Mouse (Mus musculus) midbrain, embryonic 16.5 days (tissue): ENCODE results near the gene Slc6a17. TPM values are rescaled to one million over a fixed set of nuclear protein-coding genes. Genes with fewer than 3 reads are reported as not detected.

Experiments
- ATAC-seq: fragments of 200-750 bp; cut with Nextera tagmentation; 2 replicates; pipeline ENCODE4 v1.8.0; 2017; ENCODE audit warnings: moderate TSS enrichment
- H3K27ac ChIP-seq: fragments of 300-500 bp; sonication (generic); 2 replicates; pipeline ENCODE4 v1.5.1; 2014; ENCODE audit warnings: mild to moderate bottlenecking, low read length, mixed read lengths
- H3K27me3 ChIP-seq: fragments of 300-500 bp; sonication (generic); 2 replicates; pipeline ENCODE4 v1.6.1; 2014; ENCODE audit warnings: low read depth, low read length, mixed read lengths; ENCODE audit not compliant: control insufficient read depth, insufficient read depth
- H3K36me3 ChIP-seq: fragments of 300-500 bp; sonication (generic); 2 replicates; pipeline ENCODE4 v1.6.1; 2014; ENCODE audit warnings: mild to moderate bottlenecking, low read length, moderate library complexity, mixed read lengths; ENCODE audit not compliant: control insufficient read depth, insufficient read depth
- H3K4me1 ChIP-seq: fragments of 300-500 bp; sonication (generic); 2 replicates; pipeline ENCODE4 v1.6.1; 2014; ENCODE audit warnings: mild to moderate bottlenecking, low read length, mixed read lengths; ENCODE audit not compliant: control insufficient read depth, insufficient read depth
- H3K4me2 ChIP-seq: fragments of 300-500 bp; sonication (generic); 2 replicates; pipeline ENCODE4 v1.6.1; 2014; ENCODE audit warnings: mild to moderate bottlenecking, low read length, mixed read lengths
- H3K4me3 ChIP-seq: fragments of 300-500 bp; sonication (generic); 2 replicates; pipeline ENCODE4 v1.5.1; 2014; ENCODE audit warnings: low read depth, mild to moderate bottlenecking, low read length, moderate library complexity, mixed read lengths
- H3K9ac ChIP-seq: fragments of 300-500 bp; sonication (generic); 2 replicates; pipeline ENCODE4 v1.6.1; 2014; ENCODE audit warnings: low read depth, low read length, mixed read lengths
- H3K9me3 ChIP-seq: fragments of 300-500 bp; sonication (generic); replicated peaks from 2 replicates; pipeline ENCODE4 v1.6.1; 2014; ENCODE audit warnings: mild to moderate bottlenecking, low read length, mixed read lengths; ENCODE audit not compliant: control insufficient read depth, poor library complexity, severe bottlenecking
- WGBS: fragments of 180-500 bp; shearing (Covaris S2); extraction: QIAGEN DNeasy Blood & Tissue Kit; methylation state at CpG from one replicate; pipeline ENCODE4 v1.1.7; 2014; 5-methylcytosine and 5-hydroxymethylcytosine counted together
- polyA plus RNA-seq: library from polyadenylated mRNA; unstranded; fragments of >200 nt; fragmentation: Nextera tagmentation; extraction: Ambion mirVana; gene quantifications from 2 replicates; pipeline ENCODE4 v1.2.1, GENCODE M21; 2015

Gene Slc6a17
- polyA plus RNA-seq, 1 experiment from 2014 or later: 23.3 TPM

DNA sequence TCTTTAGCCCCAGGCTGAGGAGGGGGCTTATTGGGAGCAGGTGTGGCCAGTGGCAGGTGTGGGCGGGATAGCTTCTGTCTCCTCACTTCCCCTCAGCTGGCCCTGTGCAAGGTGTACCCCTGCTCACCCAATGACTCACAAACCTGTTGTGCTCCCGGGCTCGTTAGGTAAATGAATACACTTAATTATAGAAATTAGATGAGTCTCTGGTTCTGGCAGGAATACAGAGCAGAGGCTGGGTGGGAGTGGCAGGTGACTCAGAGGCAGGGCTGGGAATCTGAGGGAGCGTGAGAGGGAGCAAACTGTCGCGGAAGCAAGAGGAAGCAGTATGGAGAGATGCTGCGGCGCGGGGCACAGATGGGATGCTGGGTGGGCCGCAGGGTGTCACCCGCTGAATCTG, 75.6 kb downstream of the Slc6a17 start:
- Histone ChIP-seq H3K36me3 (peaks cover 5% of the 10 kb centered on the region), H3K4me3 (no peak overlapping the region), H3K27ac (no peak overlapping the region), H3K9ac (no peak overlapping the region), H3K4me2 (no peak overlapping the region), H3K27me3 (no peaks in the 10 kb centered on the region), H3K4me1 (no peaks in the 10 kb centered on the region), H3K9me3 (no peaks in the 10 kb centered on the region)
- ATAC-seq: 0 out of 2 replicates have a peak, but pooled peaks have one; percentile 30
- WGBS: 84% methylated on average over 11 of the region's 11 CpGs

DNA sequence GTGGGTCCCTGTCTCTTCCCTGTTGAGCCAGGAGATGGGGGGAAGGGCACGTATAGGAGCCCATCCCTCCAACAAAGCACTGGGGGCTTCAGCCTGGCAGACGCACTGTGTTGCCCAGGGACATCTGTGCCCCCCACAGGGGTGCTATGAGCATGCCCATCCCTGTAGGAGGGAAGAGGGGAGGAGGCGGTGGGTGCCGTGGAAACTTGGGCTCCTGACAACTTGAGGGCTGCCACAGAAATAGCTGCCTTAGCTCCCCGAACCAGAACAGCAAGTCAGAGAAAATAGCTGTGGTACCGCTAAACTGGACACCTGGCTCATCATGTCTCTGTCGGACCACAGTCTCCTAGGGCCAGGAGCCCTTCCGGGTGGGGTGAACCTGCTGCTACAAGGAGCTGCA, 76.5 kb downstream of the Slc6a17 start:
- Histone ChIP-seq H3K9ac (no peak overlapping the region), H3K9me3 (no peaks in the 10 kb centered on the region), H3K27ac (no peak overlapping the region), H3K4me3 (no peak overlapping the region), H3K27me3 (no peaks in the 10 kb centered on the region), H3K36me3 (peaks cover 5% of the 10 kb centered on the region), H3K4me2 (no peak overlapping the region), H3K4me1 (no peaks in the 10 kb centered on the region)
- 81% methylated on average over 8 of the region's 8 CpGs for WGBS
- ATAC-seq: no peak

DNA sequence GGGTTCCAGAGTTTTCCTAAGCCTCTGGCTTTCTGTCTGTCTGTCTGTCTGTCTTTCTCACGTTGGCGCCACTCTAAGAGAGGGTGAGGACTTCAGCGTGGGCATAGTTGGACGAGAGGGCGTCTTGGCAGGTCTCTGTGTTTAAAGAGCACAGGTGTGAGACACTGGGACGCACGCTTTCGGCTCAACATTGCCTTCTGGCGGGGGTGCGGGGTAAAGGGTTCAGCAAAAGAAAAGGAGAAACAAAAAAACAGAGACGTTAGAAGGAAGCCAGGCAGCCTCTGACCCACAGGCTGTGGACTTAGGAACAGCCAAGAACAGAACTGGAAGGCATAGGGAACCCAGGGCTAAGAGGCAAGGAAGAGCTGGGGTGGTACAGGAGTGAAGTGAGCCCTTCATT, 78.5 kb downstream of the Slc6a17 start:
- H3K36me3 ChIP-seq: peaks cover 5% of the 10 kb centered on the region
- WGBS: 91% methylated on average over 11 of the region's 11 CpGs
- H3K27ac ChIP-seq: no peak overlapping the region
- H3K27me3 ChIP-seq: no peaks in the 10 kb centered on the region
- no peaks in the 10 kb centered on the region for H3K4me1 ChIP-seq
- H3K9me3 ChIP-seq: no peaks in the 10 kb centered on the region
- no peak for ATAC-seq
- H3K4me3 ChIP-seq: no peak overlapping the region
- H3K4me2 ChIP-seq: no peak overlapping the region
- H3K9ac ChIP-seq: no peak overlapping the region

DNA sequence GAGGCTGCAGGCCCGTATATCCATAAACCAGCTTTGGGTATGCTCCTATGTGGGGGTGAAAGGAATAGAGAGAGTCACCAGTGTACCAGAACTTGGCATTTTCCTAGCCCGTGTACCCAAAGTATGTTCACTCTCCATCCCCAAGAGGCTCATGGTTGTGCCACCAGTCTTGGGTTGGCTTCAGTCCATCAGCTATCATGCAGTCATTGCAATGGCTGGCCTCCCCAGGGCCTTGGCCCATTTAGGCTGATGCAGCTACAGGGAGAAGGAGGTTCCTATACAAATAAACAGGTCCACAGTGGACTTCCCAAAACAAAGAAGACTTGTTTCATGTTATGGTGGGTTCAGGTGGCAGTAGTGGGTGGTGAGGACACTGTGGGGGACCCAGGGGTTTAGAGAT, 80.2 kb downstream of the Slc6a17 start:
- Histone ChIP-seq H3K4me1 (no peaks in the 10 kb centered on the region), H3K27ac (no peak overlapping the region), H3K9ac (no peak overlapping the region), H3K4me3 (no peak overlapping the region), H3K9me3 (no peaks in the 10 kb centered on the region), H3K36me3 (peaks cover 5% of the 10 kb centered on the region), H3K27me3 (no peaks in the 10 kb centered on the region), H3K4me2 (no peak overlapping the region)
- ATAC-seq: no peak
- WGBS: 78% methylated on average over 2 of the region's 2 CpGs

DNA sequence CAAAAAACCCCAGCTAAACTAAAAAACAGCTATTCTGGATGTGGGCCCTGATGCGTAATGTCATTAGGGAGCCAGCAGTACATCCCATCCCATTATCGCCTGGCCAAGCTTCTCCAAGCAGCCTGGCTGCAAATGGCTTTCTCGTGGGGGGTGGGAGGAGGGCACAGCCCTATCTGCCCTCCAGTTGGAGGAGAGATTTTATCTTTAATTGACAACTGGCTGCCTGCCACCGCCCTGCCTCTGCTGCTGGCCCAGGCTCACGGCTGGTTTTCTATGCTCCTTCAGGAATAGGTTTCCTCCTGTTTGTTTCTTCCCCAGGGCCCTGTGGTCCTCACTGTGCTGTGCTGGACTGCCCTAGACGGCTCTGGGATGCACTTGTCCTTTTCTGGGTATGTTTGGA, 81.4 kb downstream of the Slc6a17 start:
- 0 out of 2 replicates have a peak, but pooled peaks have one; percentile 6 for ATAC-seq
- no peaks in the 10 kb centered on the region for H3K9me3 ChIP-seq
- H3K4me2 ChIP-seq: no peak overlapping the region
- H3K27ac ChIP-seq: no peak overlapping the region
- 51% methylated on average over 6 of the region's 6 CpGs for WGBS
- H3K4me3 ChIP-seq: no peak overlapping the region
- H3K4me1 ChIP-seq: no peaks in the 10 kb centered on the region
- no peaks in the 10 kb centered on the region for H3K27me3 ChIP-seq
- peaks cover 5% of the 10 kb centered on the region for H3K36me3 ChIP-seq
- H3K9ac ChIP-seq: no peak overlapping the region

DNA sequence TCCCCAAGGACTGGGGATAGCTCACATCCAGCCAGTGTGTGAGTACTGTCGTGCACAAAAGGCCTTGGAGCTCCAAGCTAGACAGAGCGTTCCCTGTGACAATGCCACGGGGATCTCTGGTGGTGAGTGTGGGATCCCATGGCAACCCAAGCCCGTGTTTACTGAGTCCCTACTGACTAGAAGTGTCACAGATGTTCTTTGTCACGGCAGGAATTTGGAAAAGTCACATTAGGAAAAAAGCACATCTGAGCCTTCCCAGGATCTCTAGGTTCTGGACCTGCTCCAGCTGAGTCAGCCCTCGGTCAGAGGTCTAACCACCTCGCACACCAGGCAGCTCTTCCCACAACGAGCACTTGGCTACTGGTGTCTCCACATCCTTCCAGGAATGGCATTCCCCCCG, 84.2 kb downstream of the Slc6a17 start:
- H3K27me3 ChIP-seq: no peaks in the 10 kb centered on the region
- WGBS: 48% methylated on average over 9 of the region's 9 CpGs
- no peak for ATAC-seq
- peaks cover 4% of the 10 kb centered on the region; the same call in 1 of the 2 replicates for H3K4me1 ChIP-seq
- no peak overlapping the region for H3K27ac ChIP-seq
- no peak overlapping the region for H3K9ac ChIP-seq
- no peaks in the 10 kb centered on the region for H3K9me3 ChIP-seq
- no peak overlapping the region for H3K4me3 ChIP-seq
- H3K36me3 ChIP-seq: peaks cover under 1% of the 10 kb centered on the region; the same call in 1 of the 2 replicates
- no peak overlapping the region for H3K4me2 ChIP-seq

DNA sequence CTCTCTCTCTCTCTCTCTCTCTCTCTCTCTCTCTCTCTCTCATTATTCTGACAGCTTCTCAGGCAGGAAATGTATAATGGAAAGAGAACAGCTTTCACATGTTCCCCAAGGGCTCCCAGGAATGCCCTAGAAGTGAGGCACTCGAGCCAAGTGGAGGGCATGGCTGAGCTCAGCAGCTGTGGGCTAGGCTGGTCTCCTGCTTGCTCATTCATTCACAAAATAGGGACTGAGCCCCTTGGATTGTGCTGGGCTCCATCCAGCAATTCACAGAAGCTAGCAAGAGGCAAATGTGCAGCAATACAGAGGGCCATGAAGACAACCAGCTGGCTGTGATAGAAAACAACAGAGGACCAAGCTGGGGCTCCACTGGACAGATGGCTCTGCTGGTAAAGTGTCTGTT, 86.5 kb downstream of the Slc6a17 start:
- Histone ChIP-seq H3K27me3 (no peaks in the 10 kb centered on the region), H3K36me3 (no peaks in the 10 kb centered on the region), H3K9ac (no peak overlapping the region), H3K4me3 (no peak overlapping the region), H3K4me2 (no peak overlapping the region), H3K4me1 (peaks cover 4% of the 10 kb centered on the region; the same call in 1 of the 2 replicates), H3K9me3 (no peaks in the 10 kb centered on the region), H3K27ac (0 out of 2 replicates have a peak overlapping the region, but pooled peaks have one; percentile 26)
- WGBS: 11% methylated on average over 1 of the region's 1 CpGs
- ATAC-seq: peak; percentile 77

DNA sequence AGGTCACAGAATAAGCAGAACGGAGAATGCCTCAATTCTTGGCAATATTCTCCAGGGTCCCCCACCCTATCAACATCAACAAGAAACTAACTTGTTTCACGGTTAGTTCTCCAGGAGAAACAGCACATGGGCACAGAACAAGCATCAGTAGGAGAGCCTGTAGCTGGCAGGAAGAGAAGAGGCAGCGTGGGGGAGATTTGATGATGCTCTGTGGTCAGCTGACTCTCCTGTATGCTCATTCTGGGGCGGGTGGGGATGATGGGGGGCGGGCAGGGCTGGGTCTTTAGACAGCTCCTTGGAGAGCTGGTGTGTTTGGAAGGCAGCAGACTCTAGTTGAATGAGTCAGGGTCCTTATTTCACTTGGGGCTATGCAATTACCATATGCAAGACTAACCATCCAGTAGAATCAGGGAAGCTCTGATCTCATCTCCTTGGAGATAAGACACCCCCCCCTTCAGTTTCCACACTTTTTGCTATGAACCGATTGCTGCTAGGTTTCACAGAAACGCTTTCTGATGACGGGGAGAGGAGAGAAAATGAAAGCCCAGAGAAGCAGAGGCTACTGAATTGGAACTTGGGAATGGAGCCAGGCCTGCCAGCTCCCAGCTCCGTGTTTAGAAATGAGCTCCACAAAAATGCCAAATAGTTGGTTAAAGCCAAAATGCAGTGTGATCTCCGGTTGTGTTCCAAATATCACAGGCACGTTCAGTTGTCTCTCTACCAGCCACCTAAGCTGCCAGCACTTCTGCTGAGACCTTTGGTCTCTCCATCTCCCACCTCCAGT, 93.4 kb downstream of the Slc6a17 start:
- Histone ChIP-seq H3K4me1 (no peaks in the 10 kb centered on the region), H3K27me3 (no peaks in the 10 kb centered on the region), H3K36me3 (no peaks in the 10 kb centered on the region), H3K4me3 (no peak overlapping the region), H3K4me2 (no peak overlapping the region), H3K9ac (no peak overlapping the region), H3K9me3 (no peaks in the 10 kb centered on the region), H3K27ac (no peak overlapping the region)
- peak; percentile 60 for ATAC-seq
- WGBS: 61% methylated on average over 11 of the region's 11 CpGs

DNA sequence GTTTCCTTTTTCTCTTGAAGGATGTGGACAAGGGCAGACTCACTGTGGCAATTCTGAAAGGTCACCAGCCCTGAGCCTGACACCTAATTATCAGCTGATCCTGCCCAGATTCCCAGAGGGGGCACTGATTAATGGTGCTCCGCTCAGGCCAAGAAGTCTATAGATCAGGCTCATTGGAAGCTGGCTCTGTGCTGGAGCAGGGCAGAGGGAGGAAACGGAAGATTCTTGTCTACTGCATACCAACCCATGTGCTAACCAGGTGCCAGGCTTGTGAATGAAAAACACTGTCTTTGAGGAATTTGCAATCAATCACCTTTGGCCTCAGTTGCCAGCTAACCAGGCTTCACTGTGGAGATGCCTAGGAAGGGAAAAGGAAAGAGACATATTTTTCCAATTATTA, 97.7 kb downstream of the Slc6a17 start:
- H3K27ac ChIP-seq: no peak overlapping the region
- no peak for ATAC-seq
- H3K4me1 ChIP-seq: no peaks in the 10 kb centered on the region
- no peaks in the 10 kb centered on the region for H3K36me3 ChIP-seq
- no peak overlapping the region for H3K4me3 ChIP-seq
- H3K9ac ChIP-seq: no peak overlapping the region
- H3K9me3 ChIP-seq: no peaks in the 10 kb centered on the region
- no peaks in the 10 kb centered on the region for H3K27me3 ChIP-seq
- WGBS: 69% methylated on average over 2 of the region's 2 CpGs
- H3K4me2 ChIP-seq: no peak overlapping the region
